Mouse (Mus musculus) cerebellum, adult 2 months (tissue): ENCODE data around the gene Sh3gl3.

Experiments used
- CTCF ChIP-seq: fragments of 200-500 bp; IDR thresholded peaks from 2 replicates; pipeline ENCODE4 v1.5.1; 2011; ENCODE audit warnings: low read depth, mild to moderate bottlenecking, control low read depth, low read length, moderate library complexity, borderline replicate concordance; ENCODE audit not compliant: insufficient read depth
- POLR2A ChIP-seq: fragments of 200-500 bp; IDR thresholded peaks from 2 replicates; pipeline ENCODE4 v1.6.1; 2011; ENCODE audit warnings: low read length, control low read depth, borderline replicate concordance; ENCODE audit not compliant: insufficient read depth

GRCm38 (mm10) chr7:82191604-82192003 lies 18.0 kb downstream of the Sh3gl3 start:
- TF ChIP-seq POLR2A (no peak), CTCF (no peak)
